Mouse (Mus musculus): Measurements from ENCODE around the gene Dao. TPM values are rescaled to one million over a fixed set of nuclear protein-coding genes. Genes with fewer than 3 reads are reported as not detected.

Dao gene
- polyA plus RNA-seq, 1 experiment from 2014 or later: not detected

DNA sequence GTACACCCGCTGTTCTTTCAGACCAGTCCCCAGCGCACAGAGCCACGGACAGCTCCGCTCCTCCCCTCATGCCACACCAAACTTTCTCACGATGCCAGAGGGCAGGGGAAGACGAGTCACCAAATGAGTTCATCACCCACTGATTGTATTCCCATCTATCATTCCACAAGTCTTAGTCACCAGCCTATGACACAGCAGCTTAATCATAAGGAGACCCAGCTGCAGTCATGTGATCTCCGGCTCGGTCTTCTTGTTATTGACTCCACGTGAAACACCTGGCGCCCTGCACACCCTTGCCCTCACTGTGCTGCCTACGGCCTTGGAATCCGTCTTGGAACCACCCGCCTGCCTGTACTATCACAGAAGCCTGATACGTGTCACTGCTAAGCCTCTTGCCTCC lies 38.5 kb upstream of the Dao start:
- Histone ChIP-seq H3K9me3 (ENCODE audit: control insufficient read depth, low read length) (no peaks in the 10 kb centered on the region), H3K4me2 (ENCODE audit: low read length) (no peak overlapping the region), H3K9ac (ENCODE audit: low read length) (no peak overlapping the region), H3K4me1 (ENCODE audit: control insufficient read depth in 2 of 2, insufficient read depth in 2 of 2, low read length in 2 of 2) (peaks cover 6 to 21% of the 10 kb centered on the region in 2 experiments), H3K4me3 (ENCODE audit: control insufficient read depth in 1 of 2, insufficient read depth in 1 of 2, low read depth in 1 of 2, low read length in 2 of 2) (no peak overlapping the region), H3K27ac (replicated peaks in 1 of 2; ENCODE audit: control insufficient read depth in 1 of 2, insufficient read depth in 1 of 2, low read depth in 2 of 2, low read length in 2 of 2) (no peak overlapping the region), H3K36me3 (ENCODE audit: control insufficient read depth, insufficient read depth, low read length) (peaks cover 59% of the 10 kb centered on the region), H3K27me3 (ENCODE audit: control insufficient read depth, insufficient read depth, low read length) (no peaks in the 10 kb centered on the region)
- no peak for ATAC-seq (ENCODE audit: insufficient number of reproducible peaks, insufficient read depth, low FRiP score, low read depth)
- WGBS: 75% methylated on average over 14 of the region's 14 CpGs

DNA sequence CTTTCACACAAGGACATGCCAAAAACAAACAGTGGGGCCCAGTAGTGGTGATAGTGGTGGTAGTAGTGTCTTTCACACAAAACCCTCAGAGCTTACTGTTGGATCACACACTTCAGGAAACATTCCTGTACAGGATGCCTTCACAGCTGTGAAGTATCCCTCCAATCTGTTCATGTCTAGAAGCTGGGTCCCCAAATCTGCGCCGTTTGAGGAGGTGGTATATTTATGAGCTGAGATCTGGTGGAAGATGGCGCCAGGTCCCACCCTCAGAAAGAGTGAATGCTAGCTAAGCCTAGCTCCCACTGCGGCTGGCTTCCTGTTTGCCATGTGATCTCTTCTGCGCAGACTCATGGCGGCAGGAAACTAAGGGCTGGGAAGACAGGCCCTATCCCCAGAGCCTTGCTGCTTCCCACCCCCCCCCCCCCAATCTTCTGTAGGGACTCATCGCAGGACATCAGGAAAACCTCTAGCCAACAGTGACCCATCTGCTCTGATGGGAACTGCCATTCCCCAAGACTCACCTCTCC lies 37.8 kb upstream of the Dao start:
- Histone ChIP-seq H3K4me3 (ENCODE audit: control insufficient read depth in 1 of 2, insufficient read depth in 1 of 2, low read depth in 1 of 2, low read length in 2 of 2) (no peak overlapping the region), H3K4me1 (ENCODE audit: control insufficient read depth in 2 of 2, insufficient read depth in 2 of 2, low read length in 2 of 2) (peaks cover 6 to 21% of the 10 kb centered on the region in 2 experiments), H3K27me3 (ENCODE audit: control insufficient read depth, insufficient read depth, low read length) (no peaks in the 10 kb centered on the region), H3K4me2 (ENCODE audit: low read length) (no peak overlapping the region), H3K9me3 (ENCODE audit: control insufficient read depth, low read length) (no peaks in the 10 kb centered on the region), H3K27ac (replicated peaks in 1 of 2; ENCODE audit: control insufficient read depth in 1 of 2, insufficient read depth in 1 of 2, low read depth in 2 of 2, low read length in 2 of 2) (no peak overlapping the region), H3K36me3 (ENCODE audit: control insufficient read depth, insufficient read depth, low read length) (peaks cover 63% of the 10 kb centered on the region), H3K9ac (ENCODE audit: low read length) (no peak overlapping the region)
- 88% methylated on average over 7 of the region's 7 CpGs for WGBS
- ATAC-seq (ENCODE audit: insufficient number of reproducible peaks, insufficient read depth, low FRiP score, low read depth): no peak

DNA sequence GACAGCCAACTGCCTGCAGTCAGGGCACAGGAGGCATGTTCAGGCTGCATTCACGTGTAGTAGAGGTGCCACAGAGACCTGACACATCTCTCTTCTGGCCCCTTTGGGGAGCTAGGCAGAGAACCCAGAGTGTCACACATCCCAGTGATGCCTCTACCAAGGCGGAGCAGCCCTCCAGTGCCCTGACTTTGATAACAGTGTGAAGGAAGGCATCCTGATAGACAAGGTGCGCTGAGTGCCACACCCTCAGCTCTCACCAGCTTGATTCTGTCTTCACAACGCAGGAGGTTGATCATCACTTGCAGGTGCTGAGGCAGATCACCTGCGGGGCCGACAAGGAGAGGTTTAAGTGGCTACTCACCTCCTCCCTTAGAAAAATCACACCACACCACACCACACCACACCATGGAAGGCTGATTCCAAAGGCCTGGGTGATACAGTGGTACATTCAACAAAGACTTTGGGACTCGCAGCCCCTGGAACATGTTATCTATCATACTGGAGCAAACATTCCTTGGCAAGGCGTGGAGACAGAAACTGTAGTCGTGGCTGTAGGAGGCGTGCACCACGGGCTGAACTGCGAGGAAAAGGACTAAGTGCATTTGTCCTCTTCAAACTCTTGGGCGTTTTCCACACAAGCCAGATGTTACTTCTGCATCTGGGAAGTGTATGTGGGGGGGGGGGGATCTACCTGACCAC lies 36.9 kb upstream of the Dao start:
- Histone ChIP-seq H3K27me3 (ENCODE audit: control insufficient read depth, insufficient read depth, low read length) (no peaks in the 10 kb centered on the region), H3K4me1 (ENCODE audit: control insufficient read depth in 2 of 2, insufficient read depth in 2 of 2, low read length in 2 of 2) (peaks cover 3 to 17% of the 10 kb centered on the region in 2 experiments), H3K4me2 (ENCODE audit: low read length) (no peak overlapping the region), H3K9ac (ENCODE audit: low read length) (no peak overlapping the region), H3K27ac (replicated peaks in 1 of 2; ENCODE audit: control insufficient read depth in 1 of 2, insufficient read depth in 1 of 2, low read depth in 2 of 2, low read length in 2 of 2) (no peak overlapping the region), H3K36me3 (ENCODE audit: control insufficient read depth, insufficient read depth, low read length) (peaks cover 63% of the 10 kb centered on the region), H3K9me3 (ENCODE audit: control insufficient read depth, low read length) (no peaks in the 10 kb centered on the region), H3K4me3 (ENCODE audit: control insufficient read depth in 1 of 2, insufficient read depth in 1 of 2, low read depth in 1 of 2, low read length in 2 of 2) (no peak overlapping the region)
- WGBS: 61% methylated on average over 13 of the region's 13 CpGs
- no peak for ATAC-seq (ENCODE audit: insufficient number of reproducible peaks, insufficient read depth, low FRiP score, low read depth)

DNA sequence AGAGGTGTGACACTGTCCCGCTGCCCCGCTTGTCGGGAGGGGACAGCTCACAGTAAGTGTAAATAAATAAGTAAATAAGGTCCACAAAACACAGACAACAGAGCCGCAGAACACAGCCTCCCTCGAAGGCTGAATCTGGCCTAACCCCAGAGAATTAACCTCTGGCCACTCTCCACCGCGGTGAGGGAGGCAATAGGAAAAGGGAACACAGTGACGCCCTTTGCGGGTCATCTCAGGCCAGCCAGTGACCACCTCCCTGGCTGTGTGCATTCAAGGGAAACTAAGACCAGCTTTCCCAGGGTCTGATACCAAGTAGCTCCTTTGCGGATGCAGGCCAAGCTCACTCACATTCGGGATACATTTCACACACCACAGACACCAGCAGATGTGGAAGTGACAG lies 35.1 kb upstream of the Dao start:
- no peak overlapping the region for H3K4me2 ChIP-seq (ENCODE audit: low read length)

DNA sequence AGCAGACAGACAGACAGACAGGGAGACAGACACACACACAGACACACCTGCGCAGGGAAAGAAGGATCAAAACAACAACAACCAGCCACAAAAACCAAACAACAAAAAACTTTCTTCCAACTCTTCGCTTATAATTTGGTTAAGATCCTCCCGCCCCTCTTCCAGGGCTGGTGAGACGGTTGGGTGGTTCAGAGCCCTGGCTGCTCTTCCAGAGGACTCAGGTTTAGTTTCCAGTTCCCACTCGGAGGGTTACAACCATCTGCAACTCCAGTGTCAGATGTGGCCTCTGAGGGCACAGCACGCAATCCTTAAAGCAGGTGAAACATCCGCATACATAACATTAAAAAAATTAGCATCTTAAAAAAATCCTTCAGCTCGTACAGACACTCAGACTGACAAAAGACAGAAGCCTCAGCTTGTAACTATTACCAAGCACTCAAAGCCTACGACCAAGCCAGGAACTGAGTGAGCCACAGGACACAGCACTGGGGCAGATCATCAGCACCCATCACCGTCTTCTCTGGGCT lies 32.0 kb upstream of the Dao start:
- no peak overlapping the region for H3K4me2 ChIP-seq (ENCODE audit: low read length)
- H3K4me1 ChIP-seq (ENCODE audit: control insufficient read depth in 2 of 2, insufficient read depth in 2 of 2, low read length in 2 of 2): peaks cover 30 to 43% of the 10 kb centered on the region in 2 experiments
- 79% methylated on average over 10 of the region's 10 CpGs for WGBS
- no peaks in the 10 kb centered on the region for H3K27me3 ChIP-seq (ENCODE audit: control insufficient read depth, insufficient read depth, low read length)
- peaks cover 34% of the 10 kb centered on the region for H3K36me3 ChIP-seq (ENCODE audit: control insufficient read depth, insufficient read depth, low read length)
- H3K9ac ChIP-seq (ENCODE audit: low read length): no peak overlapping the region
- no peak for ATAC-seq (ENCODE audit: insufficient number of reproducible peaks, insufficient read depth, low FRiP score, low read depth)
- no peaks in the 10 kb centered on the region for H3K9me3 ChIP-seq (ENCODE audit: control insufficient read depth, low read length)
- no peak overlapping the region for H3K27ac ChIP-seq (replicated peaks in 1 of 2; ENCODE audit: control insufficient read depth in 1 of 2, insufficient read depth in 1 of 2, low read depth in 2 of 2, low read length in 2 of 2)
- H3K4me3 ChIP-seq (ENCODE audit: control insufficient read depth in 1 of 2, insufficient read depth in 1 of 2, low read depth in 1 of 2, low read length in 2 of 2): no peak overlapping the region

More for the DNA sequence above, 35.1 kb upstream of the Dao start:
- 84% methylated on average over 11 of the region's 11 CpGs for WGBS
- no peaks in the 10 kb centered on the region for H3K9me3 ChIP-seq (ENCODE audit: control insufficient read depth, low read length)
- no peak for ATAC-seq (ENCODE audit: insufficient number of reproducible peaks, insufficient read depth, low FRiP score, low read depth)
- no peaks in the 10 kb centered on the region for H3K27me3 ChIP-seq (ENCODE audit: control insufficient read depth, insufficient read depth, low read length)
- peaks cover 63% of the 10 kb centered on the region for H3K36me3 ChIP-seq (ENCODE audit: control insufficient read depth, insufficient read depth, low read length)
- peaks cover 7 to 15% of the 10 kb centered on the region in 2 experiments; a peak in 3 of 4 replicates for H3K4me1 ChIP-seq (ENCODE audit: control insufficient read depth in 2 of 2, insufficient read depth in 2 of 2, low read length in 2 of 2)
- H3K27ac ChIP-seq (replicated peaks in 1 of 2; ENCODE audit: control insufficient read depth in 1 of 2, insufficient read depth in 1 of 2, low read depth in 2 of 2, low read length in 2 of 2): no peak overlapping the region
- no peak overlapping the region for H3K9ac ChIP-seq (ENCODE audit: low read length)
- H3K4me3 ChIP-seq (ENCODE audit: control insufficient read depth in 1 of 2, insufficient read depth in 1 of 2, low read depth in 1 of 2, low read length in 2 of 2): no peak overlapping the region

DNA sequence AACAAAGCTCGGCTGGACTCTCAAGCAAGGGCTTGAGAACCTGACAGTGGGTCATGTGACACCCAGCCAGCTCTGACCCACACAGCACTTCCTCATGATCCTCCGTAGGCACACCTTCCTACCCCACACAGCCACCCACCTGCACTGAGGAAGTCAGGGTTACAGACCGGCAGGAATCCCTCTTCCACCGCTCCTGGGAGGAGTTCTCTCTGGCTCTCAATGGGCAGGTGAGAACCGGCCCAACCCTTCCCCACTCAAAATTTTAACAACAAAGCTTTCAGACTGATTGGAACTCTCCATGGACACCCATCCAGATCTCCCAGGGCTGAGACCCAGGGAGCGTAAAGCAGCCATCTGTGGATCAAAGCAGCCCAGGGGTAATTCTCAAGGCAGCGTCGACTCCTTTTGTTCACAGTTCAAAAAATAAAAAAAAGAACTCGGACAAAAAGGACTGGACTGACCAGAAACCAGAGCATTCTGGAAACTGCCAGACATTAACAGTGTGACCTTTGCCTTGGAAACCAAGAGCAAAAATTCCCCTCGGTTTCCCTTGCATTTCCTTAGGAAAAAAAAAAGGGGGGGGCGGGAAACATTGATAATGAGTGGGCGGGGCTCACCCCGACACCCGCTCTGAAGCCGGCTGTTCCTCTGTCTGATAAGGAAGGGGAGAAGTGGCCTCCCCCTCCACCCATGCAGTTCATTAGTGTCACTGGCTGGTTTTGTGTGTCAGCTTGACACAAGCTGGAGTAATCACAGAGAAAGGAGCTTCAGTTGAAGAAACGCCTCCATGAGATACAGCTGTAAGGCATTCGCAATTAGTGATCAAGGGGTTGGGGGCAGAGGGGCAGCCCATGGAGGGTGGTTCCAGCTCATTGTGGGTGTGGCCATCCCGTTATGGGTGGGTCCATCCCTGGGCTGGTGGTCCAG lies 30.7 kb upstream of the Dao start:
- Histone ChIP-seq H3K9me3 (ENCODE audit: control insufficient read depth, low read length) (no peaks in the 10 kb centered on the region), H3K36me3 (ENCODE audit: control insufficient read depth, insufficient read depth, low read length) (peaks cover 27% of the 10 kb centered on the region), H3K4me2 (ENCODE audit: low read length) (peak overlapping the region; percentile 48), H3K27me3 (ENCODE audit: control insufficient read depth, insufficient read depth, low read length) (no peaks in the 10 kb centered on the region), H3K4me3 (ENCODE audit: control insufficient read depth in 1 of 2, insufficient read depth in 1 of 2, low read depth in 1 of 2, low read length in 2 of 2) (0 out of 4 replicates have a peak overlapping the region, but pooled peaks of 1 of the 2 experiments have one; percentile 9), H3K27ac (replicated peaks in 1 of 2; ENCODE audit: control insufficient read depth in 1 of 2, insufficient read depth in 1 of 2, low read depth in 2 of 2, low read length in 2 of 2) (peak overlapping the region; percentile 33 to 84), H3K4me1 (ENCODE audit: control insufficient read depth in 2 of 2, insufficient read depth in 2 of 2, low read length in 2 of 2) (peaks cover 34 to 48% of the 10 kb centered on the region in 2 experiments), H3K9ac (ENCODE audit: low read length) (peak overlapping the region; percentile 60)
- WGBS: 24% methylated on average over 18 of the region's 18 CpGs
- ATAC-seq (ENCODE audit: insufficient number of reproducible peaks, insufficient read depth, low FRiP score, low read depth): peak; percentile 29

DNA sequence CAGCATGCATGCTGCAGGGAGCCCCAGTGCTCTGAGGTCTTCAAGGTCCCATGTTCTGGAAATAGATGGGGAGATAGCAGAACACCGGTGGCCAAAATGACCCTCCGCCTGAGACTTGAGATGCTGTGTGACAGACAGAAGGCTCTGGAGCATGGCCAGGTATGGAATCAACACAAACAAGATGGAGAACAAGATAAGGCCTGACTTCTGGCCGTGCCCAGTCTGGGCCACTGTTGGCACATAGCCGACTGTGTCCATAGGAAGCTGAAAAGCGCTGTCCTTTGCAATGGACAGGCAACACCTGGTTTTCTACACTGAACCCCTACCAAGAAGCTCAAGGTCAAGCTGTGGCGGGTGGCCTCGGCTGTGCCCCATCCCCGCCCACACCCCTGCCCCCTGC lies 29.7 kb upstream of the Dao start:
- Histone ChIP-seq H3K4me1 (ENCODE audit: control insufficient read depth in 2 of 2, insufficient read depth in 2 of 2, low read length in 2 of 2) (peaks cover 34 to 48% of the 10 kb centered on the region in 2 experiments), H3K27ac (replicated peaks in 1 of 2; ENCODE audit: control insufficient read depth in 1 of 2, insufficient read depth in 1 of 2, low read depth in 2 of 2, low read length in 2 of 2) (peak overlapping the region; percentile 37 to 84; a peak in 2 of 4 replicates), H3K9ac (ENCODE audit: low read length) (peak overlapping the region; percentile 51), H3K4me2 (ENCODE audit: low read length) (peak overlapping the region; percentile 48), H3K36me3 (ENCODE audit: control insufficient read depth, insufficient read depth, low read length) (peaks cover 24% of the 10 kb centered on the region), H3K4me3 (ENCODE audit: control insufficient read depth in 1 of 2, insufficient read depth in 1 of 2, low read depth in 1 of 2, low read length in 2 of 2) (no peak overlapping the region), H3K9me3 (ENCODE audit: control insufficient read depth, low read length) (no peaks in the 10 kb centered on the region), H3K27me3 (ENCODE audit: control insufficient read depth, insufficient read depth, low read length) (no peaks in the 10 kb centered on the region)
- 70% methylated on average over 8 of the region's 8 CpGs for WGBS
- no peak for ATAC-seq (ENCODE audit: insufficient number of reproducible peaks, insufficient read depth, low FRiP score, low read depth)

Measured in heart, embryonic 14.5 days (tissue).